Mouse (Mus musculus) midbrain, embryonic 15.5 days (tissue): Measurements from ENCODE around the gene Pex5. TPM values are rescaled to one million over a fixed set of nuclear protein-coding genes. Genes with fewer than 3 reads are reported as not detected.

Experiments
- ATAC-seq: fragments of 200-750 bp; cut with Nextera tagmentation; replicated peaks from 2 replicates; pipeline ENCODE4 v1.8.0; 2017; ENCODE audit warnings: moderate TSS enrichment
- H3K27ac ChIP-seq: fragments of 300-500 bp; sonication (generic); 2 replicates; pipeline ENCODE4 v1.5.1; 2015; ENCODE audit warnings: mild to moderate bottlenecking, inconsistent platforms
- H3K27me3 ChIP-seq: fragments of 300-500 bp; sonication (generic); replicated peaks from 2 replicates; pipeline ENCODE4 v1.6.1; 2015; ENCODE audit warnings: inconsistent platforms
- H3K36me3 ChIP-seq: fragments of 300-500 bp; sonication (generic); replicated peaks from 2 replicates; pipeline ENCODE4 v1.6.1; 2015; ENCODE audit warnings: inconsistent platforms
- H3K4me1 ChIP-seq: fragments of 300-500 bp; sonication (generic); 2 replicates; pipeline ENCODE4 v1.6.1; 2015; ENCODE audit warnings: inconsistent platforms
- H3K4me2 ChIP-seq: fragments of 300-500 bp; sonication (generic); 2 replicates; pipeline ENCODE4 v1.6.1; 2015; ENCODE audit warnings: inconsistent platforms, mild to moderate bottlenecking, moderate library complexity
- H3K4me3 ChIP-seq: fragments of 300-500 bp; sonication (generic); 2 replicates; pipeline ENCODE4 v1.5.1; 2015; ENCODE audit warnings: mild to moderate bottlenecking, inconsistent platforms
- H3K9ac ChIP-seq: fragments of 300-500 bp; sonication (generic); 2 replicates; pipeline ENCODE4 v1.6.1; 2015; ENCODE audit warnings: mild to moderate bottlenecking, inconsistent platforms
- H3K9me3 ChIP-seq: fragments of 300-500 bp; sonication (generic); 2 replicates; pipeline ENCODE4 v1.6.1; 2016; ENCODE audit warnings: inconsistent platforms
- WGBS: fragments of 180-500 bp; shearing (Covaris S2); methylation state at CpG from one replicate; pipeline ENCODE4 v1.1.7; 2015; ENCODE audit warnings: mixed read lengths; 5-methylcytosine and 5-hydroxymethylcytosine counted together
- polyA plus RNA-seq: library from polyadenylated mRNA; unstranded; fragments of >200 nt; fragmentation: Nextera tagmentation; extraction: Ambion mirVana; gene quantifications from 2 replicates; pipeline ENCODE4 v1.2.1, GENCODE M21; 2015

Pex5 gene
- polyA plus RNA-seq, 1 experiment from 2014 or later: 83.5 TPM

GRCm38 (mm10) chr6:124379331-124379730, 35.5 kb downstream of the Pex5 start:
- WGBS: 43% methylated on average over 10 of the region's 10 CpGs
- no peak overlapping the region for H3K9ac ChIP-seq
- H3K4me3 ChIP-seq: no peak overlapping the region
- no peaks in the 10 kb centered on the region for H3K27me3 ChIP-seq
- no peaks in the 10 kb centered on the region for H3K36me3 ChIP-seq
- no peak for ATAC-seq
- H3K9me3 ChIP-seq: no peaks in the 10 kb centered on the region
- no peak overlapping the region for H3K27ac ChIP-seq
- H3K4me1 ChIP-seq: no peaks in the 10 kb centered on the region
- no peak overlapping the region for H3K4me2 ChIP-seq

DNA sequence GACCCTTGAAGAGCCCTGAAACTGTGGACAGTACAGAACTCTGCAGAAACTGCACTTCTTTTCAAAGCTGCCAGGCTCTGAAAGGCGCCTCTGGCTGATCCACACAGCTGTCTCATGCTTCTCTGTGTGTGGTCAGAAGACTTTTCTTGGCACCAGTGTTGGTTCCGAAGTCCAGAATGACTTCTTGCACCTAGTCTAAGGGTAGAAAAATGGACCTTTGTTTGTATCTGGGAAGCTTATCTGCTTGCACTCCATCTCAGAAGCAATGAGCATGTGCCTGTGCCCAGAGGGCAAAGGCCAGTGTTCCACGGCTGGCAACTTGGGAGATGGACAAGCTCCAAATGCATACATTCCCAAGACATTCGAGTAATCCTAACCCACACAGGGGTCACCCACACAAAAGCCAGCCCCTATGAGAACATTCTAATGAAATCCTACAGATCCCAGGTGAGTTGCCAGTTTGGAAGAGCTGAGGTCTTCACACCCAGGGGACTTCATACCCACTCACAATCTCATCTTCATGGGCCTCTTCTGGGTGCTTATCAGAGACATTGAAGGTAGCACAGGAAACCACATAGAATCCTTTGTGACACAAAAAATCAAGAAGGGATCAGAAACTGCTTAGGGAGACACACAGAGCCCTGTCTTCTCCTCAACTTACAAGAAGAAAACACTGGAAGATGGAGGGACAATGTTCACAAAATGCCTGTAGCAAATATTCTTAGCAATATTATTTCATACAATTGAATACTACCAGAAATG, 37.2 kb downstream of the Pex5 start:
- Histone ChIP-seq H3K4me1 (no peaks in the 10 kb centered on the region), H3K4me2 (no peak overlapping the region), H3K27ac (no peak overlapping the region), H3K4me3 (no peak overlapping the region), H3K9ac (no peak overlapping the region), H3K9me3 (no peaks in the 10 kb centered on the region), H3K27me3 (no peaks in the 10 kb centered on the region), H3K36me3 (no peaks in the 10 kb centered on the region)
- 74% methylated on average over 4 of the region's 4 CpGs for WGBS
- ATAC-seq: no peak

- Histone ChIP-seq H3K9ac (no peak overlapping the region), H3K9me3 (no peaks in the 10 kb centered on the region), H3K36me3 (no peaks in the 10 kb centered on the region), H3K4me1 (no peaks in the 10 kb centered on the region), H3K27me3 (no peaks in the 10 kb centered on the region), H3K4me3 (no peak overlapping the region), H3K4me2 (no peak overlapping the region), H3K27ac (no peak overlapping the region)
- 94% methylated on average over 5 of the region's 5 CpGs for WGBS
- ATAC-seq: no peak
Measured at GRCm38 (mm10) chr6:124376311-124376710, 38.6 kb downstream of the Pex5 start.

DNA sequence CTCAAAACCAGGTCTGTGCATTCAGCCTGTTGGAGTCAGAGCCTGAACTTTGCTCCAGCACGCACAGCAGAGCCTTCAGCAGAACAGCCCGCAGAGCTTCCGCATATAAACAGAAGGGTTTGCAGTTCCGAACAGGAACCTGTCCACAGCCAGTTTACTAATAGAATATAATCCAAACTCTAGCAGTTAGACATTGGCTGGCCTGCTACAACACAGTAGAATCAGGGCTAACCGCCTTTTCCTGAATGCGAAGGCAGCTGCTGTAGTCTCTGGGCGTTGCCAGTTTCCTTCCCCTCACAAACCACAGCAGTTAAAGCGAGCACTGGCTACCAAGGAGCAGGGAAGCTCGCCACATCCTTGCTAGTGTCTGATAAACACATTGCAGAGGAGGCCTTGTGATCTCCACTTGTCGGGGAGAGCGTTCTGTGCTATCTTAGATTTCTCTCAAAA, 39.4 kb downstream of the Pex5 start:
- Histone ChIP-seq H3K9ac (no peak overlapping the region), H3K4me2 (no peak overlapping the region), H3K9me3 (no peaks in the 10 kb centered on the region), H3K27me3 (no peaks in the 10 kb centered on the region), H3K36me3 (no peaks in the 10 kb centered on the region), H3K4me1 (no peaks in the 10 kb centered on the region), H3K4me3 (no peak overlapping the region), H3K27ac (no peak overlapping the region)
- WGBS: 89% methylated on average over 11 of the region's 11 CpGs
- ATAC-seq: no peak

- Histone ChIP-seq H3K9ac (no peak overlapping the region), H3K27me3 (no peaks in the 10 kb centered on the region), H3K4me3 (no peak overlapping the region), H3K4me2 (no peak overlapping the region), H3K9me3 (no peaks in the 10 kb centered on the region), H3K27ac (no peak overlapping the region), H3K36me3 (no peaks in the 10 kb centered on the region), H3K4me1 (no peaks in the 10 kb centered on the region)
- WGBS: 83% methylated on average over 4 of the region's 4 CpGs
- ATAC-seq: no peak
Measured at GRCm38 (mm10) chr6:124374683-124375082, 40.2 kb downstream of the Pex5 start.

GRCm38 (mm10) chr6:124373584-124374206, 41.2 kb downstream of the Pex5 start:
- Histone ChIP-seq H3K36me3 (no peaks in the 10 kb centered on the region), H3K9ac (no peak overlapping the region), H3K4me3 (no peak overlapping the region), H3K4me1 (no peaks in the 10 kb centered on the region), H3K27me3 (no peaks in the 10 kb centered on the region), H3K9me3 (no peaks in the 10 kb centered on the region), H3K27ac (no peak overlapping the region), H3K4me2 (no peak overlapping the region)
- WGBS: 94% methylated on average over 6 of the region's 6 CpGs
- no peak for ATAC-seq

DNA sequence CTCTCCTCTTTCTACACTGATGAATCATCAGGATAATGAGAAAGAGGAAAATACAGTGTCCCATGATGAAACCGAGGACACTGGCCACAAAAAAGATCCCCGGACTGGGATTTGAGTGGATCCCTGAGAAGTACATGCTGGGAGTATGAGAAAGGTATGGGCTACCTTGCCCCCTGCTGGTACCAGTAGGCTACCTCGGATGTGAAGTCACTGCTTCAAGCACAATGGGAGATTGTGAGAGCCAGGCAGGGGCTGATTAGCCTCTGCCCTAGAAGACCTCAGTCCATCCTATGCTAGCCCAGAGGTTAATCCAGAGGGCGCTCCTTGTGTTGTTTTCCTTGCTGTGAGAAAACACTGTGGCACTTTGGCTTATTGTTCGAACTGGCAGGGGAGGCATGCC, 50.5 kb downstream of the Pex5 start:
- Histone ChIP-seq H3K9ac (no peak overlapping the region), H3K36me3 (no peaks in the 10 kb centered on the region), H3K9me3 (no peaks in the 10 kb centered on the region), H3K4me1 (no peaks in the 10 kb centered on the region), H3K27ac (no peak overlapping the region), H3K27me3 (no peaks in the 10 kb centered on the region), H3K4me3 (no peak overlapping the region), H3K4me2 (no peak overlapping the region)
- 59% methylated on average over 5 of the region's 5 CpGs for WGBS
- no peak for ATAC-seq

DNA sequence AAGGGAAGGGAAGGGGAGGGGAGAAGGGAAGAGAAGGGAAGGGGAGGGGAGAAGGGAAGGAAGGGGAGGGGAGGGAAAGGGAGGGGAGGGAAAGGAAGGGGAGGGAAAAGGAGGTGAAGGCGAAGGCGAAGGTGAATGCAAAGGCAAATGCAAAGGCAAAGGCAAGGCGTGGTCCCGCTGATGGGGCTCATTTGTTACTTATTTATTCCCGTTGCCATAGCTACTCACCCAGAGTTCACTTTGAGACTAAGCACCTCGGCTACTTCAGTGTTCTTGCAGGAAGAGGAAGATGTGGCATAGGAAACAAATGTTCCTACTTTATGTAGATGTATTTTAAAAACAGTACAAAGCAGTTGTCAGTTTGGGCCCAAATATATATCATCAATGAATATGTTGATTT, 54.3 kb downstream of the Pex5 start:
- Histone ChIP-seq H3K9ac (no peak overlapping the region), H3K4me3 (no peak overlapping the region), H3K36me3 (no peaks in the 10 kb centered on the region), H3K4me2 (no peak overlapping the region), H3K9me3 (no peaks in the 10 kb centered on the region), H3K4me1 (no peaks in the 10 kb centered on the region), H3K27ac (no peak overlapping the region), H3K27me3 (no peaks in the 10 kb centered on the region)
- no peak for ATAC-seq
- WGBS: 58% methylated on average over 6 of the region's 6 CpGs

- Histone ChIP-seq H3K27ac (no peak overlapping the region), H3K36me3 (no peaks in the 10 kb centered on the region), H3K4me2 (no peak overlapping the region), H3K4me1 (no peaks in the 10 kb centered on the region), H3K27me3 (no peaks in the 10 kb centered on the region), H3K4me3 (no peak overlapping the region), H3K9ac (no peak overlapping the region), H3K9me3 (no peaks in the 10 kb centered on the region)
- WGBS: 88% methylated on average over 6 of the region's 6 CpGs
- no peak for ATAC-seq
Measured at GRCm38 (mm10) chr6:124358953-124359352, 55.9 kb downstream of the Pex5 start.

DNA sequence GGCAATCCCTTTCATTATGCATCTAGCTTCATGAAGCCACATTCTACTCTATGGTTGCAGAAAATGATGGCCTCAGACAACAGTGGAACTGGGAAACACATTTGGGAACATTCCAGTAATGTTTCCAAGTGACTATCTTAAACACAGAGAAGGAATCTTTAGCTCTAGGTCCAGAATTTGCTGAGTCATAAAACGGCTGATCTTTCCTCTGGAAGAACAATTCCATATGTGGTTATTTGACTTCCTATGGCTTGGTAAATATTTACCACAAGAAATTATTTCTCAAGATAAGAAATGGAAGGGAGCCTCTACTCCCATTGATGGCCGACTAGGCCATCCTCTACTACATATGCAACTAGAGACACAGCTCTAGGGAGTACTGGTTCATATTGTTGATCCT, 61.6 kb downstream of the Pex5 start:
- Histone ChIP-seq H3K4me1 (no peaks in the 10 kb centered on the region), H3K27me3 (no peaks in the 10 kb centered on the region)
- 88% methylated on average over 2 of the region's 2 CpGs for WGBS

More for the DNA sequence above, 61.6 kb downstream of the Pex5 start:
- Histone ChIP-seq H3K4me2 (no peak overlapping the region), H3K4me3 (no peak overlapping the region), H3K9ac (no peak overlapping the region), H3K9me3 (no peaks in the 10 kb centered on the region), H3K27ac (no peak overlapping the region), H3K36me3 (no peaks in the 10 kb centered on the region)
- no peak for ATAC-seq

Other genes with a start within 250 kb of the Pex5 start
- not detected in 2 replicates for gene Vmn2r27, start 183.2 kb downstream of the Pex5 start, polyA plus RNA-seq
- 0.88 and 0.95 TPM in 2 replicates for gene Cd163, start 110.4 kb downstream of the Pex5 start, polyA plus RNA-seq
- 146 and 153 TPM in 2 replicates for gene Clstn3, start 49.7 kb upstream of the Pex5 start, polyA plus RNA-seq
- gene C1rl, start 78.0 kb upstream of the Pex5 start, polyA plus RNA-seq: 0.23 and 0.30 TPM in 2 replicates
- gene C1ra, start 97.3 kb upstream of the Pex5 start, polyA plus RNA-seq: 0.27 and 0.28 TPM in 2 replicates
- gene C1s1, start 127.3 kb upstream of the Pex5 start, polyA plus RNA-seq: 0.92 and 1.1 TPM in 2 replicates
- not detected in 2 replicates for gene C1rb, start 155.2 kb upstream of the Pex5 start, polyA plus RNA-seq
- gene C1s2, start 221.0 kb upstream of the Pex5 start, polyA plus RNA-seq: 0.13 TPM in 1 of 2 replicates, not detected in the other
- gene Lpcat3, start 248.0 kb upstream of the Pex5 start, polyA plus RNA-seq: 45.6 and 51.9 TPM in 2 replicates